Mouse (Mus musculus): ENCODE measurements around the gene B9d2. TPM values are rescaled to one million over a fixed set of nuclear protein-coding genes. Genes with fewer than 3 reads are reported as not detected.

Gene B9d2
- polyA plus RNA-seq, 1 experiment from 2014 or later: 30.8 TPM

- peak overlapping the region; percentile 25; the same call in 1 of the 2 replicates for H3K9ac ChIP-seq
- ATAC-seq (ENCODE audit: extremely low read depth, insufficient number of reproducible peaks, low FRiP score, low TSS enrichment): no peak
- no peak overlapping the region; the same call in 1 of the 2 replicates for H3K27ac ChIP-seq (replicated peaks)
Observed at GRCm38 (mm10) chr7:25704716-25705364, 24.3 kb downstream of the B9d2 start.

DNA sequence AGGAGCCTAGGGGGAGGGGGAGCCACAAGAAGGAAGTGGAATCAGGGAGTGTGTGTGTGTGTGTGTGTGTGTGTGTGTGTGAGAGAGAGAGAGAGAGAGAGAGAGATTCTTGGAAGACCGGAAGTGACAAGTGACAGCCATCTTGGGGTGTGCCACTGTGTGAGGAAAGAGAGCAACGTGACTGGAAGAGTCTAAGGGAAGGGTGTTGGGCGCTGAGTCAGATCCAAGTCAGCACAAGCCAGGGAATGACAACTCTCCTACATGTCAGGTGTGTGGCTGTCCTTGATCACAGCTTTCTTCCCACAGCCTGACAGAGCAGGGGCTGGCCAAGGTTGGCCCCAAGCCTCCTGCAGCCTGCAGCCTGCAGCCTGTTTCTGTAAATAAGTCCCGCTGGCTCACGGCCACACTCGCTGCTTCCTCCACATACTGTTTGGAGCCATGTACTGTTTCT lies 25.2 kb downstream of the B9d2 start:
- no peak overlapping the region for H3K9ac ChIP-seq
- peak overlapping the region; percentile 85 for H3K27ac ChIP-seq (replicated peaks)
- H3K27me3 ChIP-seq (replicated peaks): no peaks in the 10 kb centered on the region
- peaks cover 6% of the 10 kb centered on the region for H3K9me3 ChIP-seq
- H3K4me1 ChIP-seq: peaks cover 63% of the 10 kb centered on the region
- H3K4me2 ChIP-seq: no peak overlapping the region
- peaks cover 17% of the 10 kb centered on the region for H3K36me3 ChIP-seq
- WGBS: 42% methylated on average over 6 of the region's 6 CpGs
- no peak for ATAC-seq (ENCODE audit: extremely low read depth, insufficient number of reproducible peaks, low FRiP score, low TSS enrichment)
- no peak overlapping the region for H3K4me3 ChIP-seq

More at GRCm38 (mm10) chr7:25704716-25705364, 24.3 kb downstream of the B9d2 start:
- Histone ChIP-seq H3K4me1 (peaks cover 53% of the 10 kb centered on the region), H3K4me2 (peak overlapping the region; percentile 68), H3K27me3 (replicated peaks) (no peaks in the 10 kb centered on the region), H3K36me3 (peaks cover 25% of the 10 kb centered on the region), H3K9me3 (peaks cover 6% of the 10 kb centered on the region), H3K4me3 (peak overlapping the region; percentile 33)
- WGBS: 15% methylated on average over 37 of the region's 37 CpGs

DNA sequence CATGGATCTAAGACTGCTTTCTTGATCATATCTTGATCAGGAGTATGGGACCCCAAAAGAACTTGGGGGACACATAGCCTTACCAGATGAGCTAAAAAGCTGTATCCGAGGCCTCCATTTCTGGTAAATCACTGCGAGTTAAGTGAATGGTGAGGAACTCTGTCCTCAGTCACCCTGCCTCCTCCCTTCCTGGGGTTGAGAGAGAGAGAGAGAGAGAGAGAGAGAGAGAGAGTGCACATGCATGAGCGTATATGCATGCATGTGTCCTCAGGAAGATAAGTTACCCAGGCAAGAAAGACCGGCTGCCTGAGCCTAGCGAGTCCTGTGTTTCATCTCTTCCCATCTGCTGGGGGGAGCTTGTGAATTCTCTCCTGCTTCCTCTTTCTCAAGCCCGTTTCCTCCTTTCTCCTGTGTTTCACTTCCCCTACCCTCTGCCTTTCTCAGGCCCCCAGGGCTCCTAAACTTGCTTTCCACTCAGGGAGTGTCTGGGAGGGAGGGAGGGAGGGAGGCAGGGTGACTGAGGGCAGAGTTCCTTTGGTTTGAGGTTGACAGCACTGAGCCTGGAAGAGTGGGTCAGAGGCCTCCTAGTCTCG lies 26.1 kb downstream of the B9d2 start:
- Histone ChIP-seq H3K4me2 (no peak overlapping the region), H3K27me3 (replicated peaks) (no peaks in the 10 kb centered on the region), H3K9ac (peak overlapping the region; percentile 48; the same call in 1 of the 2 replicates), H3K36me3 (peaks cover 8% of the 10 kb centered on the region), H3K4me1 (peaks cover 71% of the 10 kb centered on the region), H3K9me3 (peaks cover 6% of the 10 kb centered on the region), H3K27ac (replicated peaks) (peak overlapping the region; percentile 85), H3K4me3 (no peak overlapping the region)
- 47% methylated on average over 7 of the region's 7 CpGs for WGBS
- no peak for ATAC-seq (ENCODE audit: extremely low read depth, insufficient number of reproducible peaks, low FRiP score, low TSS enrichment)

DNA sequence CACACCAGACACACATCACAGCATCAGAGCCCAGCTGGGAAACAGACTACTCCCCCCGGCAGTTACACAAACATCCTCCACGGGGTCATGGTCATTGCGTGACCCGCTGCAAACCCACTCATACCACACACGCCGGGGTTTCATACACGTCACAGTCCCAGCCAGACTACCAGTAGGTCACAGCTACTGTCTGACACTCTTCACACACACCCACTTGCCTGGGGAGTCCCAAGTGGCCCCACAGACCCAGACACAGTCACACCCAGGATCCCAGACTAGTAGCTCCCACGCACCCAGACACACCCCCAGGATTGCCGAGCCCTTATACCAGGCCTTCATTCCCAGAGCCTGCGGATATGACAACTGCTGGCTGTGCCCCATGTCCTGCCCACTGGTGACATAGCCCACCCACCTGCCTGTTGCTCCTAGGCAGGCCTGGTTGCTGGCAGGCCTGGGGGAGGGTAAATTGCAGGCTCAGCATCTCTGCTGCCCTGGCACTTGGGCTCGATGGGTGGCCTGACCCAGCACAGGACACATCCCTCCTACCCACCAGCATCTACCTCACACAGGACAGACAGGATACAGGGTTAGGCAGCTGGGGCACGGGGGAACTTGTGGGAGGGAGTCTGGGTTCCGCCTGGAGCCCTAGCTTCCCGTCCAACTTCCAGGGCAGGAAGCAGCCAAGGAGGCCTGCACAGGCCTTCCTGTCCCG lies 27.2 kb downstream of the B9d2 start:
- H3K4me2 ChIP-seq: peak overlapping the region; percentile 30

GRCm38 (mm10) chr7:25709961-25710360 lies 29.4 kb downstream of the B9d2 start:
- H3K27ac ChIP-seq (replicated peaks): peak overlapping the region; percentile 82
- no peaks in the 10 kb centered on the region for H3K9me3 ChIP-seq
- peaks cover 65% of the 10 kb centered on the region for H3K4me1 ChIP-seq
- no peak for ATAC-seq (ENCODE audit: extremely low read depth, insufficient number of reproducible peaks, low FRiP score, low TSS enrichment)
- H3K36me3 ChIP-seq: peaks cover 27% of the 10 kb centered on the region
- H3K9ac ChIP-seq: peak overlapping the region; percentile 74
- 16% methylated on average over 12 of the region's 12 CpGs for WGBS
- peak overlapping the region; percentile 12; the same call in 1 of the 2 replicates for H3K4me3 ChIP-seq
- no peaks in the 10 kb centered on the region for H3K27me3 ChIP-seq (replicated peaks)
- H3K4me2 ChIP-seq: peak overlapping the region; percentile 61

More for the DNA sequence above, 27.2 kb downstream of the B9d2 start:
- peak overlapping the region; percentile 85 for H3K27ac ChIP-seq (replicated peaks)
- H3K27me3 ChIP-seq (replicated peaks): no peaks in the 10 kb centered on the region
- no peak for ATAC-seq (ENCODE audit: extremely low read depth, insufficient number of reproducible peaks, low FRiP score, low TSS enrichment)
- peaks cover 5% of the 10 kb centered on the region for H3K36me3 ChIP-seq
- H3K9me3 ChIP-seq: no peaks in the 10 kb centered on the region
- peak overlapping the region; percentile 40; the same call in 1 of the 2 replicates for H3K9ac ChIP-seq
- H3K4me1 ChIP-seq: peaks cover 82% of the 10 kb centered on the region
- WGBS: 46% methylated on average over 15 of the region's 15 CpGs
- H3K4me3 ChIP-seq: no peak overlapping the region

- H3K27ac ChIP-seq (replicated peaks): peak overlapping the region; percentile 82
- peaks cover 34% of the 10 kb centered on the region for H3K36me3 ChIP-seq
- no peaks in the 10 kb centered on the region for H3K27me3 ChIP-seq (replicated peaks)
- H3K9ac ChIP-seq: peak overlapping the region; percentile 74
- peak overlapping the region; percentile 61 for H3K4me2 ChIP-seq
- peaks cover 58% of the 10 kb centered on the region for H3K4me1 ChIP-seq
- H3K9me3 ChIP-seq: no peaks in the 10 kb centered on the region
- H3K4me3 ChIP-seq: peak overlapping the region; percentile 12; the same call in 1 of the 2 replicates
- 8% methylated on average over 6 of the region's 7 CpGs for WGBS
- no peak for ATAC-seq (ENCODE audit: extremely low read depth, insufficient number of reproducible peaks, low FRiP score, low TSS enrichment)
Observed at GRCm38 (mm10) chr7:25710519-25711130, 30.0 kb downstream of the B9d2 start.

GRCm38 (mm10) chr7:25711165-25711564 lies 30.6 kb downstream of the B9d2 start:
- WGBS: 50% methylated on average over 5 of the region's 5 CpGs
- Histone ChIP-seq H3K9ac (no peak overlapping the region), H3K27me3 (replicated peaks) (no peaks in the 10 kb centered on the region), H3K4me3 (no peak overlapping the region), H3K36me3 (peaks cover 39% of the 10 kb centered on the region), H3K9me3 (no peaks in the 10 kb centered on the region), H3K4me1 (peaks cover 52% of the 10 kb centered on the region), H3K4me2 (peak overlapping the region; percentile 61; the same call in 1 of the 2 replicates), H3K27ac (replicated peaks) (peak overlapping the region; percentile 82)
- ATAC-seq (ENCODE audit: extremely low read depth, insufficient number of reproducible peaks, low FRiP score, low TSS enrichment): no peak

DNA sequence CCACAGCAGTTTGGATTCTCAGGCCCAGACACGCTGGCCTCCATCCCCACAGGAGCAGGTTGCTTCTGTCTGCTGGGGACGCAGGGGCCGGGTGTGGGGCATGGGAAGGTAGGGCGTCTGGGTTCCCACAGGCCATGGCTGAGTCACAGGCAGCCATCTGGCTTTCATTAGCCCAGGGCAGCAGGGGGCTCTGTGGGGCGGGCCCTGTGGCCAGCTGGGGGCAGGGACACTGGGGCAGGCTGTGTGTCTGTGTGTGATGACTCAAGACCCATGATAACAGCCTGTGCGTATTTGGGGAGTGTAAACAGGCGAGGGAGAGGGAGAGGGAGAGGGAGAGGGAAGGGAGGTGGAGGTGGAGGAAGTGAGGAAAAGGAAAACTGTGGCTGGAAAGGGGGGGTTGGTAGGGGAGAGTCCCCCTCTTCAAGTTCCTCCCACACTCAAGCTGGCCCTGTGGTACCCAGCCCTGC lies 31.2 kb downstream of the B9d2 start:
- Histone ChIP-seq H3K4me3 (no peak overlapping the region), H3K36me3 (peaks cover 44% of the 10 kb centered on the region), H3K27ac (replicated peaks) (peak overlapping the region; percentile 82), H3K9ac (peak overlapping the region; percentile 74), H3K9me3 (no peaks in the 10 kb centered on the region), H3K4me2 (no peak overlapping the region), H3K4me1 (peaks cover 46% of the 10 kb centered on the region), H3K27me3 (replicated peaks) (no peaks in the 10 kb centered on the region)
- peak; percentile 41; the same call in 1 of the 2 replicates for ATAC-seq (ENCODE audit: extremely low read depth, insufficient number of reproducible peaks, low FRiP score, low TSS enrichment)
- 2% methylated on average over 7 of the region's 7 CpGs for WGBS

DNA sequence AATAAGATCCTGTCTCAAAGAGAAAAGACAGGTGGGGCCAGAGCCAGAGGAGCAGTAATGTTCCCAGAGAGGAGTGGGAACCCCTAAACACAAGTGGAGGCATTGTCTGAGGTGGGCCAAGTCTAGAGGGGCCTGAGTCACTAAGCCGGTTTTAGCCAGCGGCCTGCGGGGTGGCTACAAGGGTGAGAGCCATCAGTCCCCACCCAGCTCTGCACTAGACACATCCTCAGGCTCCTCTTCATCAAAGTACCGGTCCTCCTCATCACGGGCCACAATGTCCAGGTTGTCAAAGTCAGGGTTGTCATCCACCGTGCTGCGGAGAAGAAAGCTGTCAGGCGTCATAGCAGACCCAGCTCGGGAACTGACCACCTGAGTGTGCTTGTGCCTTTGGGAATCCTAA lies 32.2 kb downstream of the B9d2 start:
- H3K4me3 ChIP-seq: no peak overlapping the region
- peaks cover 44% of the 10 kb centered on the region for H3K36me3 ChIP-seq
- no peak overlapping the region for H3K9ac ChIP-seq
- H3K27me3 ChIP-seq (replicated peaks): no peaks in the 10 kb centered on the region
- 85% methylated on average over 9 of the region's 9 CpGs for WGBS
- no peak overlapping the region for H3K4me2 ChIP-seq
- no peak overlapping the region for H3K27ac ChIP-seq (replicated peaks)
- peaks cover 44% of the 10 kb centered on the region for H3K4me1 ChIP-seq
- no peaks in the 10 kb centered on the region for H3K9me3 ChIP-seq
- ATAC-seq (ENCODE audit: extremely low read depth, insufficient number of reproducible peaks, low FRiP score, low TSS enrichment): no peak

DNA sequence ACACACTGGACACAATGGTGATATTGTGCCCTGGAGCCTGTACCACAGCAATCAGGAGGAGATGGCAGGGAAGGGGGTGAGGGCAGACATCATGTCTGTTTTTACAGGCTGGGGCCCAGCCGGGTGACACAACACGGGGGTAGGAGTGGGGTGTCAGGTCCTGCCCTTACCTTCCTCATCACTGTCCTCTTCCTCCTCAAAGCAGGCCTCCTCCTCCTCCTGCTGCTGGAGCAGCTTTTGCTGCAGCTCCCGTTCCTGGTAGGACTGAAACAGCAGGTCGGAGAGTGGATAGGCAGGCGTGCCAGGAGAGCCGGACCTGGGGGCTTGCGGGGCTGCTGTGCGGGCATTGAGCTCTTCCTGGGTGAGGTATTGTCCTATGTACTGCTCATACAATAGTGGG lies 34.0 kb downstream of the B9d2 start:
- H3K4me3 ChIP-seq: no peak overlapping the region
- WGBS: 91% methylated on average over 8 of the region's 8 CpGs
- no peak overlapping the region for H3K9ac ChIP-seq
- peaks cover 50% of the 10 kb centered on the region for H3K4me1 ChIP-seq
- peaks cover 44% of the 10 kb centered on the region for H3K36me3 ChIP-seq
- H3K9me3 ChIP-seq: no peaks in the 10 kb centered on the region
- ATAC-seq (ENCODE audit: extremely low read depth, insufficient number of reproducible peaks, low FRiP score, low TSS enrichment): no peak
- no peaks in the 10 kb centered on the region for H3K27me3 ChIP-seq (replicated peaks)
- H3K4me2 ChIP-seq: no peak overlapping the region
- H3K27ac ChIP-seq (replicated peaks): no peak overlapping the region
